Mouse (Mus musculus) megakaryocyte progenitor cell, adult 5-6 weeks (primary cell): Measurements from ENCODE around the gene Krtap17-1. TPM values are rescaled to one million over a fixed set of nuclear protein-coding genes. Genes with fewer than 3 reads are reported as not detected.

Experiments
- ATAC-seq: replicated peaks from 2 replicates; pipeline ENCODE4 v1.8.0; 2016; ENCODE audit warnings: mild to moderate bottlenecking, moderate TSS enrichment, inconsistent platforms; ENCODE audit not compliant: poor library complexity
- total RNA-seq, 2 experiments: library from RNA; stranded (forward) in 1 of 2; stranded (reverse) in 1 of 2; fragments of 157-497, 149-512 nt in 1 of 2; fragments of 200-1000 nt in 1 of 2; gene quantifications; 2 replicates each; pipeline versions ENCODE4 v1.2.3 to v1.2.4; 2015 to 2017

The Krtap17-1 gene
- not detected in 2 replicates for total RNA-seq (2015)
- total RNA-seq (2017) = not detected in 2 replicates

- no peak for ATAC-seq
These were observed at the start of gene Krtap17-1 for GRCm38 (mm10) chr11:99993620-99994383. TSS of gene Krtap17-1 (minus strand) at chr11:99993994.

GRCm38 (mm10) chr11:100041454-100041853 lies 47.7 kb upstream of the Krtap17-1 start, which contains the start of gene Krt34:
TSS of gene Krt34 (minus strand) at chr11:100041554.
- ATAC-seq = no peak

- ATAC-seq = no peak
These were observed 36.0 kb upstream of the Krtap17-1 start, which contains the start of gene Krt33b for GRCm38 (mm10) chr11:100029768-100030167. TSS of gene Krt33b (minus strand) at chr11:100029868.

- no peak for ATAC-seq
These were observed 27.6 kb upstream of the Krtap17-1 start for GRCm38 (mm10) chr11:100021438-100021837.

GRCm38 (mm10) chr11:100019466-100019865 lies 25.7 kb upstream of the Krtap17-1 start:
- no peak for ATAC-seq

- ATAC-seq = no peak
These were observed 22.3 kb upstream of the Krtap17-1 start, which contains the start of gene Krt33a for GRCm38 (mm10) chr11:100016112-100016511. TSS of gene Krt33a (minus strand) at chr11:100016212.

GRCm38 (mm10) chr11:100013691-100014171 lies 19.9 kb upstream of the Krtap17-1 start:
- no peak for ATAC-seq

GRCm38 (mm10) chr11:100010682-100011081 lies 16.9 kb upstream of the Krtap17-1 start:
- no peak for ATAC-seq

GRCm38 (mm10) chr11:100008336-100008735 lies 14.5 kb upstream of the Krtap17-1 start:
- ATAC-seq = no peak

- no peak for ATAC-seq
These were observed 12.8 kb upstream of the Krtap17-1 start for GRCm38 (mm10) chr11:100006624-100007023.

GRCm38 (mm10) chr11:100005905-100006304 lies 12.1 kb upstream of the Krtap17-1 start:
- ATAC-seq = no peak

GRCm38 (mm10) chr11:100004846-100005245 lies 11.1 kb upstream of the Krtap17-1 start:
- ATAC-seq = peak; percentile 74

- no peak for ATAC-seq
These were observed 5.3 kb upstream of the Krtap17-1 start for GRCm38 (mm10) chr11:99999091-99999490.

- no peak for ATAC-seq
These were observed 529 bp upstream of the Krtap17-1 start for GRCm38 (mm10) chr11:99994384-99994661.

GRCm38 (mm10) chr11:99990571-99990970 lies 3.2 kb downstream of the Krtap17-1 start:
- no peak for ATAC-seq

GRCm38 (mm10) chr11:99989881-99990405 lies 3.9 kb downstream of the Krtap17-1 start:
- no peak for ATAC-seq

GRCm38 (mm10) chr11:99988530-99988929 lies 5.3 kb downstream of the Krtap17-1 start:
- ATAC-seq = no peak

GRCm38 (mm10) chr11:99986180-99986647 lies 7.6 kb downstream of the Krtap17-1 start, which contains the start of gene Krtap16-1:
TSS of gene Krtap16-1 (minus strand) at chr11:99986597.
- no peak for ATAC-seq

- no peak for ATAC-seq
These were observed 8.3 kb downstream of the Krtap17-1 start for GRCm38 (mm10) chr11:99985291-99986092.

GRCm38 (mm10) chr11:99983442-99983841 lies 10.4 kb downstream of the Krtap17-1 start:
- ATAC-seq = no peak

GRCm38 (mm10) chr11:99982731-99983130 lies 11.1 kb downstream of the Krtap17-1 start:
- ATAC-seq = no peak
